Mouse (Mus musculus): ENCODE results near the gene Serinc5. TPM values are rescaled to one million over a fixed set of nuclear protein-coding genes. Genes with fewer than 3 reads are reported as not detected.

The Serinc5 gene
- 18.4 and 19.3 TPM in 2 replicates for polyA plus RNA-seq (2015; fragmentation: Nextera tagmentation; extraction: Ambion mirVana)

DNA sequence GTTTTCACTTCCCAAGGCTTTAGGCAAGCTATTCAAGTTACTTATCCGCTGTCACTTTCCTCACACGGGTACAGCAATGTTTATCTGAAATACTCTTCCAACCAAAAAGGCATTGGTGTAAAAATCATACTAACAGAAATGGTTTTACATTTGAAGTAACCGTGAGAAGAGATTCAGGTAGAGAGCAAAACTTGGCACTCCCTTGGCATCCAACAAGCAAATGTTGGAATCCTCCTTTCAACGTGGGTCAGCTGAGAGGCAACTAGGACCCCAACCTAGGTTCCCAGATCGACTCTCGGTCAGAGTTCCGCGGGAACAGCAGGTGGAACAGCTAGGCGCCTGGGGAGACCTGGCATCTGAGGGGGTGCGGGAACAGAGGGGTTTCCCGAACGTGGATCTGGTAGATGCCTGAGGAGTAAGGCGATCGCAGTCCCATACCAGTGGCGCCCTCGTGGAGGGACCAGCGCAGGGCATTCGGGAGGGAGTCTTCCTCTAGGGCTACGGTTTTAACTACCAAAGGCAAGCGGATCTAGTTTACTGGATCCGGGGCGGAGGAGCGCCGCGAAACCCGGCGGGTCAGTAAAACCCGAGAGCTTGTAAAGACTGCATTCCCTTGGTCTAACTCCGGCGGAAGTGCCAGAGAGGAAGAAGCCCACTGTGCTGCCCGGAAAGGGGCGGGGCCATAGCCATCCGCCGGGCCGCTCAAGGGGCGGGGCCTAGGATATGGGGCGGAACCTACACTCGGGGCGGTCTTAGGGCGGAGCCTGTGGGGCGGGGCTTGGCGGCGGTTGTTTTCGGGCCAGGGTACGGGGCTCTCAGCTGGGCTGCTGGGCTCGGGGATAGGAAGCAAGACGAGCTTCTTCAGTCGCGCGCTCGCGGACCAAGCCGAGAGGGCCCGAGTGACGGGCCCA lies at the start of gene Serinc5:
Gene Serinc5, plus strand, starts transcription at position 781 of the 911 bp plus-strand sequence.
- Histone ChIP-seq H3K4me3 (ENCODE audit: low read depth, low read length) (peak within 1 kb of the TSS; percentile 87), H3K27ac (ENCODE audit: low read length) (peak within 1 kb of the TSS; percentile 79), H3K9me3 (replicated peaks; ENCODE audit: control insufficient read depth, low read length, poor library complexity, severe bottlenecking) (no peaks in the 10 kb centered on the region), H3K27me3 (ENCODE audit: control insufficient read depth, insufficient read depth, low read depth, low read length) (no peaks in the 10 kb centered on the region), H3K4me2 (ENCODE audit: low read length) (peak within 1 kb of the TSS; percentile 93), H3K36me3 (ENCODE audit: control insufficient read depth, insufficient read depth, low read length) (no peaks in the 10 kb centered on the region), H3K9ac (ENCODE audit: low read depth, low read length) (peak within 1 kb of the TSS; percentile 89), H3K4me1 (ENCODE audit: control insufficient read depth, insufficient read depth, low read length) (peaks cover 14% of the 10 kb centered on the region)
- peak; percentile 99 for ATAC-seq
- under 1% methylated on average over 55 of the region's 55 CpGs for WGBS

- no peaks in the 10 kb centered on the region for H3K36me3 ChIP-seq (ENCODE audit: control insufficient read depth, insufficient read depth, low read length)
- H3K4me1 ChIP-seq (ENCODE audit: control insufficient read depth, insufficient read depth, low read length): no peaks in the 10 kb centered on the region
- no peak within 1 kb of the TSS for H3K4me3 ChIP-seq (ENCODE audit: low read depth, low read length)
- no peak within 1 kb of the TSS for H3K27ac ChIP-seq (ENCODE audit: low read length)
- H3K9ac ChIP-seq (ENCODE audit: low read depth, low read length): no peak within 1 kb of the TSS
- no peak for ATAC-seq
- no peaks in the 10 kb centered on the region for H3K27me3 ChIP-seq (ENCODE audit: control insufficient read depth, insufficient read depth, low read depth, low read length)
- H3K4me2 ChIP-seq (ENCODE audit: low read length): no peak within 1 kb of the TSS
- H3K9me3 ChIP-seq (replicated peaks; ENCODE audit: control insufficient read depth, low read length, poor library complexity, severe bottlenecking): no peaks in the 10 kb centered on the region; the same call in 1 of the 2 replicates
Measured at GRCm38 (mm10) chr13:92576072-92576471, 34.8 kb upstream of the Serinc5 start, which contains the start of gene Spz1. Gene Spz1, minus strand, starts transcription at chr13:92576172.

DNA sequence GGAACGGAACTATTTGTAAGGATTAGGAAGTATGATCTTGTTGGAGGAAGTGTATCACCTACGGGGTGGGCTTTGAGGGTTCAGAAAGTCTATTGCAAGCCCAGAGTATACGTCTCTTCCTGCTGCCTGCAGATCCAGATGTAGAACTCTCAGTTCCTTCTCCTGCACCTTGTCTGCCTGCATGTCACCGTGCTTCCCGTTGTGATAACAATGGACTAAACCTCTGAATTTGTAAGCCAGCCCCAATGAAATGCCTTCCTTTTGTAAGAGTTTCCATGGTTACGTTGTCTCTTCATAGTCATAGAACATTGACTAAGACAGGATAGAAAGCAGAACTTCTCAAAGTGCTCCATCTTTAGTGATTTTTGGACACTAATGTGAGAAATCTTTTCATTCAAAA lies 34.2 kb upstream of the Serinc5 start:
- 43% methylated on average over 6 of the region's 6 CpGs for WGBS
- no peaks in the 10 kb centered on the region for H3K36me3 ChIP-seq (ENCODE audit: control insufficient read depth, insufficient read depth, low read length)
- no peak overlapping the region for H3K4me2 ChIP-seq (ENCODE audit: low read length)
- H3K4me1 ChIP-seq (ENCODE audit: control insufficient read depth, insufficient read depth, low read length): no peaks in the 10 kb centered on the region
- H3K9me3 ChIP-seq (replicated peaks; ENCODE audit: control insufficient read depth, low read length, poor library complexity, severe bottlenecking): no peaks in the 10 kb centered on the region; the same call in 1 of the 2 replicates
- no peak overlapping the region for H3K4me3 ChIP-seq (ENCODE audit: low read depth, low read length)
- no peak for ATAC-seq
- no peak overlapping the region for H3K27ac ChIP-seq (ENCODE audit: low read length)
- no peak overlapping the region for H3K9ac ChIP-seq (ENCODE audit: low read depth, low read length)
- H3K27me3 ChIP-seq (ENCODE audit: control insufficient read depth, insufficient read depth, low read depth, low read length): no peaks in the 10 kb centered on the region

DNA sequence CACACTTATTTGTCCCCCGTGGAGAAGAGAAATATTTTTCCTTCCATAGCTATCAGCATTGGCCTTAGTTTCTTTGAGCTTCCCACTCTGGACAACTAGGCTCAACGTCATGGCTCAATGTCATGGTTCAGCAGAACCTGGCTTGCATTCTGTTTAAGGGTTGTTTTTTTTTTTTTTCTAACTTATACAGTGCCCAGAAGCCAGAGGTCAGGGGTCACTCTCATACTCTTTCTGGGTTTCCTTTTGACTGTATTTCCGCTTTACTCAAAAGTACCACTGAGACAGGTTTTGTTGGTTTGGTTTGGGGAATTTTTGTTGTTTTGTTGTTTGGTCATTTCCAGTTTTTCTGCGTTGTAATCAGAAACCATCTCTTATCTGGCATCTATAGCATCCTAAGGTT lies 32.7 kb upstream of the Serinc5 start:
- WGBS: 78% methylated on average over 4 of the region's 4 CpGs
- ATAC-seq: no peak
- no peak overlapping the region for H3K9ac ChIP-seq (ENCODE audit: low read depth, low read length)

GRCm38 (mm10) chr13:92580220-92581043 lies 30.5 kb upstream of the Serinc5 start:
- Histone ChIP-seq H3K27me3 (ENCODE audit: control insufficient read depth, insufficient read depth, low read depth, low read length) (no peaks in the 10 kb centered on the region), H3K9me3 (replicated peaks; ENCODE audit: control insufficient read depth, low read length, poor library complexity, severe bottlenecking) (no peaks in the 10 kb centered on the region; the same call in 1 of the 2 replicates), H3K9ac (ENCODE audit: low read depth, low read length) (no peak overlapping the region), H3K36me3 (ENCODE audit: control insufficient read depth, insufficient read depth, low read length) (no peaks in the 10 kb centered on the region), H3K4me2 (ENCODE audit: low read length) (no peak overlapping the region), H3K4me1 (ENCODE audit: control insufficient read depth, insufficient read depth, low read length) (no peaks in the 10 kb centered on the region), H3K27ac (ENCODE audit: low read length) (no peak overlapping the region), H3K4me3 (ENCODE audit: low read depth, low read length) (no peak overlapping the region)
- ATAC-seq: no peak
- 29% methylated on average over 10 of the region's 10 CpGs for WGBS

More for the DNA sequence above, 32.7 kb upstream of the Serinc5 start:
- Histone ChIP-seq H3K27me3 (ENCODE audit: control insufficient read depth, insufficient read depth, low read depth, low read length) (no peaks in the 10 kb centered on the region), H3K4me1 (ENCODE audit: control insufficient read depth, insufficient read depth, low read length) (no peaks in the 10 kb centered on the region), H3K9me3 (replicated peaks; ENCODE audit: control insufficient read depth, low read length, poor library complexity, severe bottlenecking) (no peaks in the 10 kb centered on the region; the same call in 1 of the 2 replicates), H3K4me3 (ENCODE audit: low read depth, low read length) (no peak overlapping the region), H3K36me3 (ENCODE audit: control insufficient read depth, insufficient read depth, low read length) (no peaks in the 10 kb centered on the region), H3K27ac (ENCODE audit: low read length) (no peak overlapping the region), H3K4me2 (ENCODE audit: low read length) (no peak overlapping the region)

DNA sequence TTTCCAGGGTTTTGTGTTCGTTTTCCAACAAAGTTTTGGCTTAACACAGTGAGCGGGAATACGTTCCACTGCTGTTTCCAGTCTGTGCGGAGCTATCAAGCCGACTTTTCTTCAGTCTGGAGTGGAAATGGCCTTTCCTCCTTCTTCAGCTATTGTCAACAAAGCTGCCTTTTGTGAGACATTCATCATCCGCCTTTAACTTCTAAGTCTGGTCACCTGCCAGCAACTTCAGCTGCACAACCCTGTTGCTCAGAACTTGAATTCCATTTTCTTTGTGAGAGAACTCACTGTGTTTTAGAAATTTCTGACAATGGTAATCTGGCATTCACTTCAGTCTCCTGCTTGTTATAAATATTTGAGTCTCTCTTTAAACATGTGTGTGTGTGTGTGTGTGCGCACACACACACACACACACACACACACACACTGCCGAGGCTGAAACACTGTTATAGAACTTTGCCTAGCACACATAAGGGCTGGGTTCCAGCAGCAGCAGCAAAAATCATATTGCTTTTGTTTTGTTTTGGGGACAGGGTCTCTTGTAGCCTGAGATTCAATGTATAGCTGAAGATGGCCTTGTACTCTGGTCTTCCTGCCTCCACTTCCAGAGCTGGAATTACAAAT lies 26.7 kb upstream of the Serinc5 start:
- H3K9ac ChIP-seq (ENCODE audit: low read depth, low read length): no peak overlapping the region
- no peak overlapping the region for H3K27ac ChIP-seq (ENCODE audit: low read length)
- WGBS: 61% methylated on average over 8 of the region's 8 CpGs
- ATAC-seq: no peak
- no peaks in the 10 kb centered on the region for H3K9me3 ChIP-seq (replicated peaks; ENCODE audit: control insufficient read depth, low read length, poor library complexity, severe bottlenecking)
- H3K27me3 ChIP-seq (ENCODE audit: control insufficient read depth, insufficient read depth, low read depth, low read length): no peaks in the 10 kb centered on the region
- H3K4me3 ChIP-seq (ENCODE audit: low read depth, low read length): no peak overlapping the region
- H3K36me3 ChIP-seq (ENCODE audit: control insufficient read depth, insufficient read depth, low read length): no peaks in the 10 kb centered on the region
- no peaks in the 10 kb centered on the region for H3K4me1 ChIP-seq (ENCODE audit: control insufficient read depth, insufficient read depth, low read length)
- no peak overlapping the region for H3K4me2 ChIP-seq (ENCODE audit: low read length)

GRCm38 (mm10) chr13:92588704-92589103 lies 22.2 kb upstream of the Serinc5 start:
- Histone ChIP-seq H3K9me3 (replicated peaks; ENCODE audit: control insufficient read depth, low read length, poor library complexity, severe bottlenecking) (no peaks in the 10 kb centered on the region), H3K4me1 (ENCODE audit: control insufficient read depth, insufficient read depth, low read length) (peaks cover 4% of the 10 kb centered on the region), H3K4me3 (ENCODE audit: low read depth, low read length) (no peak overlapping the region), H3K27me3 (ENCODE audit: control insufficient read depth, insufficient read depth, low read depth, low read length) (no peaks in the 10 kb centered on the region), H3K27ac (ENCODE audit: low read length) (no peak overlapping the region), H3K36me3 (ENCODE audit: control insufficient read depth, insufficient read depth, low read length) (no peaks in the 10 kb centered on the region), H3K9ac (ENCODE audit: low read depth, low read length) (no peak overlapping the region), H3K4me2 (ENCODE audit: low read length) (no peak overlapping the region)
- no peak for ATAC-seq
- WGBS: 82% methylated on average over 3 of the region's 3 CpGs

DNA sequence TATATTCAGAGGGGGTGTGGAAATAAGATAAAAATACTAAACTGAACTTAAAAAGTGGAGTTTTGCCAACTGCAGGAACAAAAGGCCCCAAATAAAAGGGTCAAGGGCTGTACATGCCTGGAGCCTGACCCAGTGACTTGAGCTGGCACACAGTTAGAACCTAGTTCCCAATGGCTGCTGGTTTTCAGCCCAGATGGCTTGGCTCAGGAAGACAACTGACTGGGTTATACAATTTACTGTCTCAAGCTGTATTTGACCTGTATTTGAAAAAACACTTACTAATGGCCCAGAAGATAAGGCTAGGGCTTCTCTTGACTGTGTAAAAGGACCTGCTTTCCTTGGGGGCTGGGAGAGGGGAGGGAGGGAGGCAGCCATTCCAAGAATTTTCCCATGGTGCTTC lies 21.6 kb upstream of the Serinc5 start:
- no peak for ATAC-seq
- Histone ChIP-seq H3K9ac (ENCODE audit: low read depth, low read length) (no peak overlapping the region), H3K4me2 (ENCODE audit: low read length) (no peak overlapping the region), H3K9me3 (replicated peaks; ENCODE audit: control insufficient read depth, low read length, poor library complexity, severe bottlenecking) (no peaks in the 10 kb centered on the region), H3K4me3 (ENCODE audit: low read depth, low read length) (no peak overlapping the region), H3K36me3 (ENCODE audit: control insufficient read depth, insufficient read depth, low read length) (no peaks in the 10 kb centered on the region), H3K4me1 (ENCODE audit: control insufficient read depth, insufficient read depth, low read length) (peaks cover 10% of the 10 kb centered on the region), H3K27me3 (ENCODE audit: control insufficient read depth, insufficient read depth, low read depth, low read length) (no peaks in the 10 kb centered on the region), H3K27ac (ENCODE audit: low read length) (no peak overlapping the region)
